Mouse (Mus musculus) thymus, postnatal 4 days (tissue): ENCODE results near the gene H2al1f.
"Not testable (repeated sequence)": the region's sequence is repeated elsewhere in the genome, so short reads cannot be mapped to it uniquely, and the experiment has no call there.

Experiments
- DNase-seq: peaks from one replicate; pipeline ENCODE4 v3.0.0; 2021

H2al1f gene

DNA sequence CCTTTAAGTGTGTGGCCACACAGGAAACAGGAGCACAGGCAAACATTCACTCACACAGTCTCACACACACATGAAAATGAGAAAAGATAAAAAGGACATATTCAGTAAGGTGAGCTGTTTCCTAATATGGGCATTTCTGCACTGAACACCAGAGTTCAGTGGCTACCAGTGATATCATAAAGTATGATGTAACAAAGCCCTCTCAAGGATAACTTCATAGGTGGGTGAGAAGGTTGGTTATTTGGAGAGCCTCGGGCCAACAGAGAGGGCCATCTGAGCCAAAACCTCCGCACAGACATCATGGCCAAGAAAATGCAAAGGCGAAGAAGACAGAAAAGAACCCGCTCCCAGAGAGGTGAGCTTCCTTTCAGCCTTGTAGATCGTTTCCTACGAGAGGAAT lies at the start of gene H2al1f:
Gene H2al1f (plus strand): TSS at position 301 of the 400 bp plus-strand sequence.
- DNase-seq: not testable (repeated sequence)

DNA sequence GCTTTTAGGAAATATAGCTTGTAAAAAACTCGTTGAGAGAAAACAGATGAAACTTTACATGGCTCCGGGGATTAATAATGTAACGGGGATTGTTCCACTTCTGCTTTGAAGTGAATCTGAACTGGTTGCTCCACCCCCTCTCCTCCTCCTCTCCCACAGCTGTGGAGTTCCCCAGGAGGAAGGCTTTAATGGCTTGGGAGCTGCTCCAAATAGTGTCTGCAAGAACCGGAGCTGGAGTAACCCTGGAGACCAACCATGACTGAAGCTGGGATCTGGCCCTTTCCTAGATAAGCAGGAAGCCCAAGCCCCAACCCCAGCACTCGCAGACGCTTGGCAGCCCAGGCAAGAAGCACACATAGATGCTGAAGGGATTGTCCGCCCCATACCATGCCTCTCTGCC lies 47.2 kb upstream of the H2al1f start:
- no peak for DNase-seq

DNA sequence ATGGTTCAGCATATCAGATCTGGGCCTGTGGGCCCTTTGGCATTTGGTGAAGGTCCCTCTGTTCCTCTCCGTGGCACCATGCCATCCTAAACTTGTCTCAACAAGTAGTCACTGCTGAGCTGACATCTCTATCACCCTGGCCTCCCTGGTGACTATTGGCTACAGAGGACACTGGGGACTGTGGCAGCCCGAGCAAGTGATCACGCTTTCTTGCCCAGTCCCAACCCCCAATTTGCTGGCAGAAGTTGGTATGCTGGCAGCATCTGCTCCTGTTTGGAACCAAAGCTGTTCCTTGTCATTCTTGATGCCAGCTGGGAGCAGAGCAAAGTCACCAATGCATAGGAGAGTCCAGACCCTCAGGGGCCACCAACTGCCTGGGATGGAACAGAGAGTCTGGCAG lies 45.9 kb upstream of the H2al1f start:
- no peak for DNase-seq

DNA sequence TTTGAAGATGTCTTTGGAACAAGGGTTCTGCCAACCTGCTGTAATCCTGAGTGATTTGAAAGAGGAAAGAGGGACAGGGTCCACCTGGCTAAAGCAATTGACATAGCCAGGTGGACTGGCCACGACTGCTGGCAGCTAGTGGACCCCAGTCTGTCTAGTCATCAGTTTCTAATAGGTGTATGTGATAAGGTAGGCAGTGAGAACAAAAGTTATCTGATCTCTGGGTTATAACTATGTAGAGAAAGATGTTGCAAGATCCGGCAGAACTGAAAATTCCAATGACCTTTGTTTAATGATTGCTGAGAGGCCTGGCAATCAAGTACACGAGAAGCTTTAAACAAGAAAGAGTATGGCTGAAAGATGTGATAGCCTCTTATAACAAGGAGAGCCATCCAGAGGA lies 41.8 kb upstream of the H2al1f start:
- DNase-seq: no peak

DNA sequence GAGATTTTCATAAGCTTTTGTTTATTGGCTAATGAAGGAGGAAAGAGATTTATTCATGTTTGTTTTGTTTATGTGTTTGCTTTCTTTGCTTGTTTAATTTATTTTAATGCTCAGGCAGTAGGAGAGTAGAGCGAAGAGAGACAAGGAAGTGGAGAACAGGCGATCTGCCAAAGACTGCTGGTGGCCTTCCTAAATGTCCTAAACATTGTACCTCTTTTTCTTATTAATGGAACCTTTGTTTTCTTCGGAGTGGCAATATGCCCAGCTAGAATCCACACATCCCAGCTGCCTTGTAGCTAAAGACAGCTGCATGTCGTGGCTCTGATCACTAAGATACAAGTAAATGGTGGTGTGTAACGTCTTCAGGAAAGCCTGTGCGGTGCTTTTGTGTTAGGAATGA lies 37.9 kb upstream of the H2al1f start:
- DNase-seq: no peak

DNA sequence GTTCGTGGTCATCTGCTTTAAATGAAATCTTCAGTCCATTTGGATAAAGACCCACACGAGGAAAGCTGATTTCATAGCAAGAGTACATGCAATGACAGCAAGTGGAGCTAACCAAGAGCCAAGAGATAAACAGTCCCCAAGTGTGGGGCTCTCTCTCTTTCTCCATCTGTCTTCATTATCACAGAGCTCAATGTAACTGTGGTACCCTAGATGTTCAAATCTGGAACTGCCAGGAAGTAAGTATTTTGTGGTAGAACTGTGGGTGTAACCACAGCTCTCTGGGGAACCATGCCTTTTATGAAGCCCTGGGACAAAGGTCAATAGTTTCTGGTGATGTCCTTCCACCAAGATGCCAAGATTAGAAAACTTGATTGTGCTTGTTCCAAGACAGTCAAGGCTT lies 34.2 kb upstream of the H2al1f start:
- DNase-seq: no peak

DNA sequence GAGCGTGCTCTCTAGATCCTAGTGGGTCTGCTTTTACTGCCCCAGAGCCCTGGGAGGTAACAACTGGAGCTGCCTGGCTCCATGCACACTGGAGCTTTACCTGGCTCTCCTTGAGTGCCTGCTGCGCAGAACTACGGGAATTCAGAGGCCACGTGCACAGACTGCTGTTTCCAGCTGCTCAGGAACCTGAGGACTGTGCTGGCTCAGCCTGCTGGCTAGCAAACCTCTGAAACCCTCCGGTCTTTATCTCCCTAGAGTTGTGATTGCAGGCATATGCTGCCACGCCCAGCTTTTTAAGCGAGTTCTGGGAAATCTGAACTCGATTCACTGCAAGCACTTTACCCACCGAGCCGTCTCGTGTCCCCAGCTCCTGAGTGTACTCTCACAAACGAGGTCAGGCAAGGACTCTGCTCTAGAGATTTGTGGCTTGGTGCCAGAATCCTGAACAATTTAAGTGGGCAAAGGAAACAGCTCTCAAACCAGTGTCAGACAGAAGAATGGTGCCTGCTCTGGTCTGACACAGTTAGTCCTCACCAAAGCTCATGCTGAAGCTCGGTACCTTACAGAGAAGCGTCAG lies 26.6 kb upstream of the H2al1f start:
- no peak for DNase-seq

DNA sequence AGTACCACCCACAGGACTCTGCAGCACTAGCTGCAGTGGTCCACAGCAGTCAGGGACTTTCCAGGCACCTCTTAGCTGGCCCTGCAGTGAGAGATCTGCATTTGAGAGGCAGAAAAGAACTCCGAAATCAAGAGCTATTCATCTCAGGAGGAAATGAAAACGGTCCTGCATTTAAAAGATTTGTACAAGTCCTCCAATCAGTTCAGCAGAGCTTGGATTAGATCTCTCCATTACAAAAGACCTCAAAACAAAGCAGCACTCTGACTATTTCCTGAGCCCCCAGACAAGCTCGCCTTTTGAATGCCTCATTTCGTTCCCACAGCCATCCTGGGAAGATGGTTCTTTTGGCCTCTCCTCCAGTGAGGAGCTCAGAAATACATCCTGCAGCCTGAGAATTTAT lies 25.7 kb upstream of the H2al1f start:
- no peak for DNase-seq

DNA sequence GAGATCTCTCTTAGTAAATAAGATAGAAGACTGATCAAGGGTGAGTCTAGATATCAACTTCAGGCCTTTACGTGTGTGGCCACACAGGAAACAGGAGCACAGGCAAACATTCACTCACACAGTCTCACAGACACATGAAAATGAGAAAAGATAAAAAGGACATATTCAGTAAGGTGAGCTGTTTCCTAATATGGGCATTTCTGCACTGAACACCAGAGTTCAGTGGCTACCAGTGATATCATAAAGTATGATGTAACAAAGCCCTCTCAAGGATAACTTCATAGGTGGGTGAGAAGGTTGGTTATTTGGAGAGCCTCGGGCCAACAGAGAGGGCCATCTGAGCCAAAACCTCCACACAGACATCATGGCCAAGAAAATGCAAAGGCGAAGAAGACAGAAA lies 16.0 kb upstream of the H2al1f start, which contains the start of gene H2al1a:
Gene H2al1a (plus strand): TSS at position 301 of the 400 bp plus-strand sequence.
- DNase-seq: not testable (repeated sequence)

DNA sequence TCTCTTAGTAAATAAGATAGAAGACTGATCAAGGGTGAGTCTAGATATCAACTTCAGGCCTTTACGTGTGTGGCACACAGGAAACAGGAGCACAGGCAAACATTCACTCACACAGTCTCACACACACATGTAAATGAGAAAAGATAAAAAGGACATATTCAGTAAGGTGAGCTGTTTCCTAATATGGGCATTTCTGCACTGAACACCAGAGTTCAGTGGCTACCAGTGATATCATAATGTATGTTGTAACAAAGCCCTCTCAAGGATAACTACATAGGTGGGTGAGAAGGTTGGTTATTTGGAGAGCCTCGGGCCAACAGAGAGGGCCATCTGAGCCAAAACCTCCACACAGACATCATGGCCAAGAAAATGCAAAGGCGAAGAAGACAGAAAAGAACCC lies 12.8 kb upstream of the H2al1f start, which contains the start of gene H2al1b:
Gene H2al1b (plus strand): TSS at position 301 of the 400 bp plus-strand sequence.
- DNase-seq: not testable (repeated sequence)

DNA sequence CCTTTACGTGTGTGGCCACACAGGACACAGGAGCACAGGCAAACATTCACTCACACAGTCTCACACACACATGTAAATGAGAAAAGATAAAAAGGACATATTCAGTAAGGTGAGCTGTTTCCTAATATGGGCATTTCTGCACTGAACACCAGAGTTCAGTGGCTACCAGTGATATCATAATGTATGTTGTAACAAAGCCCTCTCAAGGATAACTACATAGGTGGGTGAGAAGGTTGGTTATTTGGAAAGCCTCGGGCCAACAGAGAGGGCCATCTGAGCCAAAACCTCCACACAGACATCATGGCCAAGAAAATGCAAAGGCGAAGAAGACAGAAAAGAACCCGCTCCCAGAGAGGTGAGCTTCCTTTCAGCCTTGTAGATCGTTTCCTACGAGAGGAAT lies 9.6 kb upstream of the H2al1f start, which contains the start of gene H2al1c:
Gene H2al1c (plus strand): TSS at position 301 of the 400 bp plus-strand sequence.
- not testable (repeated sequence) for DNase-seq

DNA sequence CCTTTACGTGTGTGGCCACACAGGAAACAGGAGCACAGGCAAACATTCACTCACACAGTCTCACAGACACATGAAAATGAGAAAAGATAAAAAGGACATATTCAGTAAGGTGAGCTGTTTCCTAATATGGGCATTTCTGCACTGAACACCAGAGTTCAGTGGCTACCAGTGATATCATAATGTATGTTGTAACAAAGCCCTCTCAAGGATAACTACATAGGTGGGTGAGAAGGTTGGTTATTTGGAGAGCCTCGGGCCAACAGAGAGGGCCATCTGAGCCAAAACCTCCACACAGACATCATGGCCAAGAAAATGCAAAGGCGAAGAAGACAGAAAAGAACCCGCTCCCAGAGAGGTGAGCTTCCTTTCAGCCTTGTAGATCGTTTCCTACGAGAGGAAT lies 6.4 kb upstream of the H2al1f start, which contains the start of gene H2al1d:
Gene H2al1d (plus strand): TSS at position 301 of the 400 bp plus-strand sequence.
- DNase-seq: not testable (repeated sequence)

DNA sequence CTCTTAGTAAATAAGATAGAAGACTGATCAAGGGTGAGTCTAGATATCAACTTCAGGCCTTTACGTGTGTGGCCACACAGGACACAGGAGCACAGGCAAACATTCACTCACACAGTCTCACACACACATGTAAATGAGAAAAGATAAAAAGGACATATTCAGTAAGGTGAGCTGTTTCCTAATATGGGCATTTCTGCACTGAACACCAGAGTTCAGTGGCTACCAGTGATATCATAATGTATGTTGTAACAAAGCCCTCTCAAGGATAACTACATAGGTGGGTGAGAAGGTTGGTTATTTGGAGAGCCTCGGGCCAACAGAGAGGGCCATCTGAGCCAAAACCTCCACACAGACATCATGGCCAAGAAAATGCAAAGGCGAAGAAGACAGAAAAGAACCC lies 3.3 kb upstream of the H2al1f start, which contains the start of gene H2al1e:
Gene H2al1e (plus strand): TSS at position 301 of the 400 bp plus-strand sequence.
- not testable (repeated sequence) for DNase-seq

DNA sequence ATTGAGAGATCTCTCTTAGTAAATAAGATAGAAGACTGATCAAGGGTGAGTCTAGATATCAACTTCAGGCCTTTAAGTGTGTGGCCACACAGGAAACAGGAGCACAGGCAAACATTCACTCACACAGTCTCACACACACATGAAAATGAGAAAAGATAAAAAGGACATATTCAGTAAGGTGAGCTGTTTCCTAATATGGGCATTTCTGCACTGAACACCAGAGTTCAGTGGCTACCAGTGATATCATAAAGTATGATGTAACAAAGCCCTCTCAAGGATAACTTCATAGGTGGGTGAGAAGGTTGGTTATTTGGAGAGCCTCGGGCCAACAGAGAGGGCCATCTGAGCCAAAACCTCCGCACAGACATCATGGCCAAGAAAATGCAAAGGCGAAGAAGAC lies 3.0 kb downstream of the H2al1f start, which contains the start of gene H2al1g:
Gene H2al1g (plus strand): TSS at position 301 of the 400 bp plus-strand sequence.
- DNase-seq: not testable (repeated sequence)

DNA sequence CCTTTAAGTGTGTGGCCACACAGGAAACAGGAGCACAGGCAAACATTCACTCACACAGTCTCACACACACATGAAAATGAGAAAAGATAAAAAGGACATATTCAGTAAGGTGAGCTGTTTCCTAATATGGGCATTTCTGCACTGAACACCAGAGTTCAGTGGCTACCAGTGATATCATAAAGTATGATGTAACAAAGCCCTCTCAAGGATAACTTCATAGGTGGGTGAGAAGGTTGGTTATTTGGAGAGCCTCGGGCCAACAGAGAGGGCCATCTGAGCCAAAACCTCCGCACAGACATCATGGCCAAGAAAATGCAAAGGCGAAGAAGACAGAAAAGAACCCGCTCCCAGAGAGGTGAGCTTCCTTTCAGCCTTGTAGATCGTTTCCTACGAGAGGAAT lies 6.2 kb downstream of the H2al1f start, which contains the start of gene H2al1h:
Gene H2al1h (plus strand): TSS at position 301 of the 400 bp plus-strand sequence.
- DNase-seq: not testable (repeated sequence)

DNA sequence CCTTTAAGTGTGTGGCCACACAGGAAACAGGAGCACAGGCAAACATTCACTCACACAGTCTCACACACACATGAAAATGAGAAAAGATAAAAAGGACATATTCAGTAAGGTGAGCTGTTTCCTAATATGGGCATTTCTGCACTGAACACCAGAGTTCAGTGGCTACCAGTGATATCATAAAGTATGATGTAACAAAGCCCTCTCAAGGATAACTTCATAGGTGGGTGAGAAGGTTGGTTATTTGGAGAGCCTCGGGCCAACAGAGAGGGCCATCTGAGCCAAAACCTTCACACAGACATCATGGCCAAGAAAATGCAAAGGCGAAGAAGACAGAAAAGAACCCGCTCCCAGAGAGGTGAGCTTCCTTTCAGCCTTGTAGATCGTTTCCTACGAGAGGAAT lies 9.4 kb downstream of the H2al1f start, which contains the start of gene H2al1i:
Gene H2al1i (plus strand): TSS at position 301 of the 400 bp plus-strand sequence.
- DNase-seq: not testable (repeated sequence)

DNA sequence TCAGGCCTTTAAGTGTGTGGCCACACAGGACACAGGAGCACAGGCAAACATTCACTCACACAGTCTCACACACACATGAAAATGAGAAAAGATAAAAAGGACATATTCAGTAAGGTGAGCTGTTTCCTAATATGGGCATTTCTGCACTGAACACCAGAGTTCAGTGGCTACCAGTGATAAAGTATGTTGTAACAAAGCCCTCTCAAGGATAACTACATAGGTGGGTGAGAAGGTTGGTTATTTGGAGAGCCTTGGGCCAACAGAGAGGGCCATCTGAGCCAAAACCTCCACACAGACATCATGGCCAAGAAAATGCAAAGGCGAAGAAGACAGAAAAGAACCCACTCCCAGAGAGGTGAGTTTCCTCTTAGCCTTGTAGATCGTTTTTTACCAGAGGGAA lies 12.6 kb downstream of the H2al1f start, which contains the start of gene H2al1j:
Gene H2al1j (plus strand): TSS at position 301 of the 400 bp plus-strand sequence.
- DNase-seq: not testable (repeated sequence)

DNA sequence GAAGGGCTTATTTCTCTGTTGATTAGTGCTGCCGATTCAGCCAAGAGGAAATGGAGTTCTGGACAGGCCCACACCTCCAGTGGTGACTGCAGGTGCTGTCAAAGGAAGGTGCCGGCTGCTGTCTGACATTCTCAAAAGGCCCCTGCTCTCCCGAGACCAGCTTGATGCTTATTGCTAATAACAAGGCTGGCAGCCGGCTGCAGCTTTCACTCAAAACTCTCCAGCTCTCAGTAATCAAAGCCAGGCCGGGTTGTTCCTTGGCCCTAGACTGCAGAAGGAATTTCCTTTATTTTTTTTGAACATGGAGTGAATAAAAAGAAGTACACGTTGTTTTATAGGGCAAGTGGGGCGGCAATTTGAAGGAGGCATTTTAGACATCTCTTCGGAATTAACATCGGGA lies 30.8 kb downstream of the H2al1f start:
- DNase-seq: no peak

DNA sequence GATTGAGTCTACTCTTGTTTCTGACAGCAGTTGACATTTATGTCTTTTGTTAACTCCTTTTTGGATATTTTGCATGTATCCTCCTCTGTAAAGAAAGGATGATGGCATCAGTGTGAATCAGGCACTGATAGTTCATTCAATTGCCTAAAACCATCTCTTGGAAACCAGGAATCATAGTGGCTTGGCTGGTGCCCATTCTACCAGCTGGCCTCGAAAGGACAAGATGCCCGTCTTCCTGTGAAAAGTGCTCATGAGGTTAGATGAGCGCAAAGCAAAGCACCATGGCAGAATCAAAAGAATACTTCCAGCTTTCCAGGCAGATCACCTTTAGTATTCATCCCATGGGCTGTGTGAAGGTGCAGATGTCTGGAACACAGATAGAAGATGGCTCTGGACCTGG lies 31.8 kb downstream of the H2al1f start:
- DNase-seq: no peak

DNA sequence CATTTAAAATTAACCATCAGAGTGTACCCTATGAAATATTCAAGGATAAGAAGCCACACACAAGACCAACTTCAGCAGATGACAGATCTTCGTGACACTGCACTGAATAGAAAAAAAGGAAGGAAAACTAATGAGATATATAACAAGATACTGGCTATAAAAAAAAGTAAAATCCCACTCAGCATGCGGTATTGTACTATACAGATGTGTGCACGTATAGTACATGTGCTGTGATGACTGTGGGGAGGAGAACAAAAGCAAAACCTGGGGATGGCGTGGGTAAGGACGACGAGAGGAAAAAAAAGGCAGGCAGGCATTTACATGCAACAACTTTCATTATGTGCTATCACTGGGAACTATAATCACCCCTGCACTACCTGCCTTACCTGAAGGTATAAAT lies 45.9 kb downstream of the H2al1f start:
- DNase-seq: no peak

DNA sequence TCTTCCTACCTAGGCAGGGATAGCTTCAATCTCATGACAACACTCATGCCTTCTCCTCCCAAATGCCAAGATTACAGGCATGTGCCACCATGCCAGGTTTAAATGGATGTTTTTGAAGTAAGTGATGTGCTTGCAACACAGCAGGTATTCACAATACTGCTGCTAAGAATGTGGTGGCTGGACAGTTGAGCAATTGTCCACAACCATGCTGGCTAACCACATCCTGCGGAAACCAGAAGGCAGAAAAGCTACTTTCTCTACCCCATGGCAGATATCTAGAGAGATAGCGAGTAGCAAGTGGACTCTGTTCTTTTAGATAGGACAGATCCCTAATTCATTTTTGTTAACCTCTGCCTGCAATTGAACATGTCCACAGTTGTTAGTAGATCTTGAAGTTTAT lies 46.3 kb downstream of the H2al1f start:
- no peak for DNase-seq

DNA sequence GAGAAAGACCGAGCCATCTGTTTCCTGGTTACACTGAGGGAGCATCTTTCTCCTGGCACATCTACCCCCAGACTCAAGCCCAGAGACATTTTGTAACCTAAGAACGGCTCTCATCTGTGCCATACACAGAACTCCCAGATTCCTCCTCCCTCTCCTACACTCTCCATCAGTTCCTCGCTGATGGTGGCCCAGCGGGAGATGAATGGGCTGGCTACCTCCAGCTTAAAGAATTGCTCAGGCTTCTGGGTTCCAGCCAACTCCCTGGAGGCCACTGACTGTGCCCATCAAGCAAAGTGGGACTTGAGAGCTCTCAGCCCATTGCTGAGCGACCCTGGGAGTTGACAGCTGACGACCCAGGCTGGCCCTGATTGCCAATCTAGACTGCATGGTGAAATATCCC lies 48.9 kb downstream of the H2al1f start:
- no peak for DNase-seq
